Mouse (Mus musculus): ENCODE measurements at regions not wholly inside any gene's neighbourhood (a gene's known extent, or its start where the extent isn't known, plus 50 kb on each side); places are given as distances from the start of the nearest gene placed in this dataset.

DNA sequence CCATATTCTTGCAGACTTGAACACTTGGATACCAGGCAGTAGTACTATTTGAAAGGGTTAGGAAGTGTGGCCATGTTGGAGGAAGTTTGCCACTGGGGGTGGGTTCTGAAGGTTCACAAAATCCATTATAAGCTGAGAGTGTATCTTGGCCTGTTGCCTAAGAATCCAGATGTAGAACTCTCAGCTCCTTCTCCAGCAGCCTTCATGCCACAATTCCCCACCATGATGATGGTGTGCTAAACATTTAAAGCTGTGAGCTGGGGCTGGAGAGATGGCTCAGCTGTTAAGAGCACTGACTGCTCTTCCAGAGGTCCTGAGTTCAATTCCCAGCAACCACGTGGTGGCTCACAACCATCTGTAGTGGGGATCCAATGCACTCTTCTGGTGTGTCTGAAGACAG is 295.2 kb upstream of the Noct start:
- TF ChIP-seq POLR2A (IDR thresholded peaks at IDR 0.05; ENCODE audit: control insufficient read depth, extremely low read depth, insufficient read depth, low read length, poor library complexity) (no peak), CTCF (IDR thresholded peaks at IDR 0.05; ENCODE audit: borderline replicate concordance, control insufficient read depth, extremely low read depth, insufficient read depth, low read length, poor library complexity) (no peak)

Data from thymus, adult 2 months (tissue).